Comparison of ENCODE assay signal across 9 mouse cellular contexts in the genomic region with DNA sequence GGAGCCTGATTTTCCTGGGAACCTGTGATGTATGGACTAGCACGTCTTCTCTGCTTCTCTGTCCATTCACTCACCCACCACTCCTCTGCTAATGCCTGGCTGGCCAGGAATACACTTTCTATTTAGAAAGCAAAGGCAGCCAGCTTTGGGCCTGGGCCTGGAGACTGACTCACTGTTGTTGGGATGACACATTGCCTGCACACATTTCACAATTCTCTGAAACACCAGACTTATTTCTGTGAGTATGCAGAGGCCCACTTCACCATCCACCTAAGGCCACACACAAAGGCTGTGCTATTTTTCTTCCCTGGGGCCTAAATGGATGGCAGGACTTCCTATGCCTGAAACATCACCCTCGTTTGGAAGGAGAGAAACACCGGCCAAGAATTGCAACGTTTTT.
DNase-seq lines count a peak whose midpoint lies in the region; ATAC-seq and TF ChIP-seq lines count a peak whose summit lies in the region.
"Had no signal": no experiment of that assay in that cellular context is flagged by ENCODE, and none has a peak within 500 bp of the region (broad histone marks: within the 10 kb centered on the region; RNA-seq: fewer than 3 reads in every experiment).

No protein-coding gene starts in this region.

- no peak for TF ChIP-seq POLR2A in bone marrow macrophage, adult 2 months (IDR thresholded peaks at IDR 0.05; ENCODE audit: borderline replicate concordance, low read depth, low read length)

- TF ChIP-seq CTCF in bone marrow macrophage, adult 2 months (IDR thresholded peaks at IDR 0.05; ENCODE audit: low read depth, low read length), result no peak

- H3K9ac ChIP-seq in midbrain, embryonic 15.5 days, result no peak overlapping the region

- intact Hi-C loops in heart, postnatal 36 days (cut with DNase I), result loop anchor here (5.0 kb wide), 1 partner anchor 80 kb away; no protein-coding TSS in a partner anchor

- 63% methylated on average over 4 of the region's 4 CpGs for WGBS in midbrain, embryonic 15.5 days

- H3K27ac ChIP-seq in bone marrow macrophage, adult 2 months (ENCODE audit: insufficient read depth, low read depth, low read length), result peak overlapping the region; percentile 81
- no peak overlapping the region for H3K27ac ChIP-seq in midbrain, embryonic 15.5 days

- no peak overlapping the region for H3K4me3 ChIP-seq in bone marrow macrophage, adult 2 months (ENCODE audit: insufficient read depth, low read length)
- H3K4me3 ChIP-seq in midbrain, embryonic 15.5 days, result no peak overlapping the region

- H3K36me3 ChIP-seq in midbrain, embryonic 15.5 days (replicated peaks), result no peaks in the 10 kb centered on the region
- H3K36me3 ChIP-seq: G1E had no signal

- H3K27me3 ChIP-seq in midbrain, embryonic 15.5 days (replicated peaks), result no peaks in the 10 kb centered on the region

- DNase-seq in layer of hippocampus, adult 11-12 months (ENCODE audit: low spot score), result peak; percentile 65
- no peak for DNase-seq in layer of hippocampus, postnatal 10 days (ENCODE audit: low spot score in 2 of 2)
- peak; percentile 42 to 58 for DNase-seq in heart, postnatal 36 days
- peak; percentile 34 to 50 for DNase-seq in lung, postnatal 4 days
- no peak for DNase-seq in kidney, postnatal 25 days
- no peak for DNase-seq in testis, postnatal 10 days (ENCODE audit: low spot score)

- H3K9me3 ChIP-seq in midbrain, embryonic 15.5 days, result no peaks in the 10 kb centered on the region

- no peak overlapping the region for H3K4me2 ChIP-seq in midbrain, embryonic 15.5 days

- no peak for ATAC-seq in midbrain, embryonic 15.5 days (replicated peaks)

- peaks cover 61% of the 10 kb centered on the region for H3K4me1 ChIP-seq in bone marrow macrophage, adult 2 months (ENCODE audit: control insufficient read depth, insufficient read depth, low read length)
- no peaks in the 10 kb centered on the region for H3K4me1 ChIP-seq in midbrain, embryonic 15.5 days

Comparison
In these comparisons a context has a peak if more than half of its experiments do, and no peak if none do; other contexts are left out.
1. DNase-seq: peak in layer of hippocampus, adult 11-12 months (single experiment), heart, postnatal 36 days (2 of 2) and lung, postnatal 4 days (2 of 2); none in layer of hippocampus, postnatal 10 days (0 of 2), kidney, postnatal 25 days (0 of 2) and testis, postnatal 10 days (single experiment).